Mouse (Mus musculus) heart, postnatal 4 days (tissue): ENCODE measurements around the gene Ecel1. TPM values are rescaled to one million over a fixed set of nuclear protein-coding genes. Genes with fewer than 3 reads are reported as not detected.

Experiments
- DNase-seq: peaks from one replicate; pipeline ENCODE4 v3.0.0; 2021
- total RNA-seq, 2 experiments: library from RNA; stranded (reverse); gene quantifications; 2 replicates each; pipeline ENCODE4 v1.2.3; 2021

Ecel1 gene
- total RNA-seq, 2 experiments from 2014 or later, result 0.18 TPM; not detected in 1

GRCm38 (mm10) chr1:87098358-87098975 is 57.9 kb downstream of the Ecel1 start:
- peak; percentile 76 for DNase-seq

Other genes with a start within 250 kb of the Ecel1 start
- not detected for gene Alppl2, start 66.6 kb downstream of the Ecel1 start, total RNA-seq
- not detected for gene Alpi, start 54.9 kb downstream of the Ecel1 start, total RNA-seq
- gene Akp3, start 31.5 kb downstream of the Ecel1 start, total RNA-seq, result not detected
- not detected for gene Prss56, start 26.8 kb upstream of the Ecel1 start, total RNA-seq
- not detected for gene Chrnd, start 34.1 kb upstream of the Ecel1 start, total RNA-seq
- under 1 TPM; 0.14 TPM for gene Chrng, start 48.1 kb upstream of the Ecel1 start, total RNA-seq
- 10 to 100 TPM; 71.3 to 72.5 TPM for gene Eif4e2, start 57.4 kb upstream of the Ecel1 start, total RNA-seq
- gene Efhd1, start 107.8 kb upstream of the Ecel1 start, total RNA-seq, result 1 to 10 TPM; 2.6 to 3.0 TPM
- gene Gigyf2, start 170.5 kb upstream of the Ecel1 start, total RNA-seq, result 10 to 100 TPM; 46.6 to 46.9 TPM
- gene Kcnj13, start 238.2 kb upstream of the Ecel1 start, total RNA-seq, result not detected